Mouse (Mus musculus): ENCODE measurements around the gene Rraga.

- TF ChIP-seq CTCF (IDR thresholded peaks at IDR 0.05; ENCODE audit: extremely low read depth, insufficient read depth, low read length) = peak; percentile 48
- TF ChIP-seq POLR2A (IDR thresholded peaks at IDR 0.05; ENCODE audit: extremely low read depth, insufficient read depth, low read length) = no peak
These were observed 37.5 kb upstream of the Rraga start for GRCm38 (mm10) chr4:86537972-86538371.

Data from cortical plate, adult 2 months (tissue).